Mouse (Mus musculus): ENCODE measurements around the gene Gse1.

The Gse1 gene

DNA sequence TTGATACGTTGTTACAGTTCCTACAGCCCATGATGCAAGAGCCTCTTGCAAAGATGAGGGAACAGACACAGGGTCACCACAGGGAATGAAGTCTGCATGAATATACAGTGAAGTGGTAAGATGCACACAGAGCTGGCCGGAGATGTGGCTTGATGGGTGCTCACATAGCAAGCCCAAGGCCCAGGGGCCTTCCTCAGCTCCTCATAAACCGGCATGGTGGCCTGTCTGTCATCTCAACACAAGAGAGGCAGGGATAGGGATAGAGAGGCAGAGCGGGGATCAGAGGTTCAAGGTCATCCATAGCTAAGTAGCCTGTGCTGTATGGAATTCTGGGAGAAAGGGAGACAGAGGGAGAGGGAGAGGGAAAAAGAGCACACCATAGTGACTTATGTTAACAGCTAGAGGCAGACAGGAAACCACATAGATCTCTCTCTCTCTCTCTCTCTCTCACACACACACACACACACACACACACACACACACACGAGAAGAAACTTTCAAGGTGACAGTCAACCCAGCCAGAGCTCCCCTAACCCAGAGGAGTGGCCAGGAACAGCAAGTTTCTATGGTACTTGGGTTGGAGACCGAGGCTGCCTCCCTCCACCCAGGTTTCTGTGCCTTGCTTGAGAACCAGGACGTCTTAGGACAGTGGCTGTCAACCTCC lies 175.5 kb downstream of the Gse1 start:
- no peak for DNase-seq (ENCODE audit: low spot score)

DNA sequence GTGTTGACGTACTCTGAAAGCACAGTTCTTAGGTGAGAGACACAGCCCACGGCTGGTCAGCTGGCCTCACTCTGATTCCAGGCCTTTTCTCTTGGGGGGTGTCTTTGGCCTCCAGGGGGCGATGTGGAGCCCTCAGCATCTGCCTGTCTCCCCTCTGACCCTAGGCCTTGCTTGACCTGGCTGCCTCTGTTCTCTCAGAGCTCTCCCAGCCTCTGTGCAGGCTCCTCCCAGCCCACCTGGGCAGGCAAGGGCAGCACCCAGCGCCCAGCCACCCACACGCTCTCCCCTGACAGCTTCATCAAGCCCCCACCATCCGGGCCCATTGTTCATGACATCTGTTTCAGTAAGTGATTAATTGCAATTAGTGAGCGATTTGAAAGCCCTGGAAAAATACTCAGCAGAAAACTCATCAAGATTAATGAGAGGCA lies 176.4 kb downstream of the Gse1 start:
- no peak for DNase-seq (ENCODE audit: low spot score)

DNA sequence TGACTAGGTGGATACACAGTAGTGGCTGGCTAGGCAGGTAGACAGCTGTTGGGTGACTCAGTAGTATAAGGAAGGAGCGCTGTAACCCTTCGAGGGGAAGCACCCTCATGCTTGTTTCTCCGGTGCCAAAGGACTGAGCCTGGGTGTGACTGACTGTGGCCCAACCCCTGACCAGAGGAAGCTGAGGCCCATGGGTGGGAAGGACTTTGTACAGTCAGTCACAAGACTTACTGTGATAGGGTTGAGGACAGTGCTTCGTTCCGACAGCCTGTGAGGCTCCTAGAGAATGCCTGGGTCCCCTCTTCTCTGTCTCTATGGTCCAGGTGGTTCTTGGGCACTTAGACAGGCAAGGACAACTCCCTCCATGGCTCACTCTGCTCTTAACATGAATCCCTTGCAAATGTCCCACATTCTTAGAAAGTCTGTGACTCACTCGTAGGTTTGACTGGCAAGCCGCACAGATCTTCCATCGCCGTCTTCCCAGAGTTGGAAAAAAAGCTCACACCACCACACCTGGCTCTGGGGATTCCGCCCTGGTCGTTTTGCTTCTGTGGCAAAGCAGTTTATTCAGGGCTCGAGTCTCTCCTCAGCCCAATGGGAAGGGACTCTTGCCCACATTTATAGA lies 177.9 kb downstream of the Gse1 start:
- DNase-seq (ENCODE audit: low spot score) = no peak

DNA sequence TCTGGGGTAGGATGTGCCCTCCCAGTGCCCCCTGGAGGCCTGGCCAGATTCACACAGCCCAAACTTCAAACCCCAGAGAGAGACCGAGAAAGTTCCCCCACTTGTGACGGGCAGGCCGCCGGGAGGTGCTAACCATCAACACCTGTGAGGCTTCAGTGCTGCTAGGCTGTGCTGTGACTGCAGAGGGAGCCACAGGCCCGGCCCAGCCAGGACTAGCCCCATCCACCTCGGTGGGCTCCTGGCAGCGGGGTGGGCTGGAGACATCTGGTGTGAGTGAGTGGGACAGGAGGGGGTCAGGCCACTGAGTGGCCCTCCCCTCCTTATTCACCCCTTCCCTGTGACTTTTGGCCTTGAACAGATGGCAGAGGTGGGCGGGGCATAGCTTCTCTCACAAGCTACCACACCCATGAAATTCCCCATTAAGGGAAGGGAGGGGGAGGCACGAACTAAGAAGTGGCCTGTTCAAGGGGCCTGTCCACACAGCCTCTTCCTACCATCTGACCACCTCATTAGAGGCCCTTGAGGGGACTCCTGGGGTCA lies 179.5 kb downstream of the Gse1 start:
- DNase-seq (ENCODE audit: low spot score) = no peak

DNA sequence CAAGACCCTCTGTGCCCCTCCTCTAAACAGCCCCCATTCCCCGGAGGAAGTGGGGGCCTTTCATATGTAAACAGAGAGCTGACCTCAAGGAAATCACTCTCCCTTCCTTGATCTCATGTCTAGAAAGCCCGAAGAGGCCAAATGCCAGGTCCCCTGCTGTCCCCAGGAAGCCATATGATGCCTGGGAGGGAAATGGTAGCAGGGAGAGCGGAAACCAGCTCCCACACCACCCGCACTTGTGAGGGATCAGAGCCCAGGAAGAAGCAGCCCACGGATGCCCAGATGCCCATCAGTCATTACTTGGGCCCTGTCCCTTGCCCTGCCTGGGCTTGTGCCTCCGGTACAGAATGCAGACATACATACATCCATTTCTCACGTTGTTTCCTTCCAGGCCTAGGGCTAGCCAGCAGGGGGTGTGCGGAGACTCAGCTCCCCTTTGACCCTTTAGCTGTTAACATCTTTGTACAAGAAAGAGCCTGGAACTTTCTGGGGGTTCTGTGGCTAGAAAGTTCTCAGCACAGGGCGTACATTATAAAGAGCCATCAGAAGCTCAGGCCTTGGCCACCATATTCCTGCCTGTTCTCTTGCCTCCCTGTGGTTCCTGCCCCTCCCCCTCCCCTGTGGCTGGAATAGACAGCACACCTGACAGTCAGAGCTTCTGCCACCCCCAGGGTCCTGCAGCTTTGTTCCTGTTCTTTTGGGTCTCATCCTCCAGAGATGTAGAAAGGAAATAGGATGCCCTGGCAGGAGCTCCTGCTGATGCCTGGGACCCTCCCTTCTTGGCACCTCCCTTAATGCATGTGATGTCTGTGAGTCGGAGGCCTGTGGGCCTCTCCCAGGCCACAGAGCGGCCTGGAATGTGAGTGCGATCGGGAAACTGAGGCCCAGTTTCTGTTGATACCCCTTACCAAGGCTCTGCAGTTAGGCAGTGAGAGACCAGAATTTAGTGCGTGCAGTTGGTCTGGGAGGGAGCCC lies 180.3 kb downstream of the Gse1 start:
- no peak for DNase-seq (ENCODE audit: low spot score)

DNA sequence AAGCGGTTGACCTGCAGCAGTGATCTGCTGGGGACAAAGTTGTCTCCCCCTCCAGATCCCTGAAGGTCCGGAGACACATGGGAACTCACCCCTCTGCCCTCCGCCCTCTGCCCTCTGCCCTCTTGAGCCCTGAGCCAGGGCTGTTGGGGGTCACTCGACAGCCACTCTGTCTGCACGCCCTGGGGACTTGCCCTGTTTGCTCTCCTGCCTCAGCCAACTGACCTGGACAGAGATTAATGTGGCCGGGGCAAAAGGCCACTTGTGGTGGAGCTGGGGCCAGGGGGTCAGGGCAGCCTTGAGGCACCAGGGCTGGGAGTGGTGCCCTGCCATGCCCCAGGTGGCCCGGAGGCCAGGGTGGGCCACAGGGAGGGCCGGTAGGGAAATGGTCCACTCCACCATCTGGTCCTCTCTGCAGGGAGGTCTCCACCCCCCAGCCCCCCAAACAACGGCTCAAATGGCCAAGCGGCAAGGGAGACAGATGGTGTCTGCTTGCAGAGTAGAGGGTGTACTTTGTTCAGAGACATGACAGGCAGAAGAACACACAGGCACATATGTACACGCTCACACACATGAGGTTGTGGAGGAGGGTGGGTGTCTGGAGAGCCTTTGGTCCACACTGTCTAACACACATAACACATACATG lies 181.2 kb downstream of the Gse1 start:
- no peak for DNase-seq (ENCODE audit: low spot score)

DNA sequence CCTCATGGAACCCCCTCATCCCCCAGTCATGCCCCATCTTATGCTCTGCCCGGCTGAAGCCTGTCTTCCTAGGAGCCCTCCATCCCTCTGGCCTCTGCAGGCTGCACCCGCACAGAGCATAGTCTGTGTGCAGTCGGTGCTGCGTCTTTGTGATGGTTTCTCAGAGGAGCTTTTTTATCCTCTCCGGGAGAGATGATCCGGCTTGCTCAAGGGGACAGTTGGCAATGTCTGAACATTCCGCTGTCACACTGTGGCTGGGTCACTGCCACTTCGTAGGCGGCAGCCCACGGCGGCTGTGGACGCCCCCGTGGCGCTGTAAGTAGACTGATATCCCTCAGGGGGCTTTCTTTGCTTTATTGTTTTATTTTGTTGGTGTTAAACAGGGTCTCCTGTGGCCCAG lies 182.8 kb downstream of the Gse1 start:
- DNase-seq (ENCODE audit: low spot score) = no peak

DNA sequence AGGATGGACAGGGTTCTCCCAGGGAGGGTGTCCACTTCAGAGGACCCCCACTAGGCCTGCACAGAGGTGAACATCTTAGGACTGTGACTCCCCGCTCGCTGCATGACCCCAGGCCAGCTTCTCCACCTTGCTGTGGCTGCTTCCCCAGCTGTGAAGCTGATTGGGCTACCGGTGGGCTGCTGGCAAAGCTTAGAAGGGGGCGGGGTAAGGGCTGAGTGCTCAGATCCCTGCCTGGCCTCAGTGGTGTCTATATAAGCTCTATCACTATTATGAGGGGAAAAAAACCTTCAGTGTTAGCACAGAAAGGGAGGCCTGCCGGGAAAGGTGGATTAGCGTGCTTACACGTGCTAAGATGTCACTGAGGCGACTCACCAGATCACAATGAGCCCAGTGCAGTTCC lies 183.6 kb downstream of the Gse1 start:
- no peak for DNase-seq (ENCODE audit: low spot score)

DNA sequence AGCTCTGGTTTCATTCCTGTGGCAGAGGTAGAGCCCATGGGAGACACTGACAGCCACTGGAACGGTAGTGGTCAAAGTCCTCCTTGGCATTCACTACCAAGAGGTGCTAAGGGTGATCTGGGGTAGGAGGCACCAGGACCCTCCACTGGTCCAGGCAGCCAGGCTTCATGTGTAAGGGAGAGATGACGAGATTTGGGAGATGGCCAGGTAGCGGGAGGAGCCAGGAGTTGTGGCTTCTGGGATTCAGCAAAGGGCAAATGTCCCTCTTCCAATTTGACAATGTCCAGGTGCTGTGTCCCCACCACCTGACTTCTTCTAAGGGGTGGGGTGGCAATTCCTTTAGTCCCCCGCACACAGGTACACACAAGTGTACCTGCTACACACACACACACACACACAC lies 184.1 kb downstream of the Gse1 start:
- no peak for DNase-seq (ENCODE audit: low spot score)

DNA sequence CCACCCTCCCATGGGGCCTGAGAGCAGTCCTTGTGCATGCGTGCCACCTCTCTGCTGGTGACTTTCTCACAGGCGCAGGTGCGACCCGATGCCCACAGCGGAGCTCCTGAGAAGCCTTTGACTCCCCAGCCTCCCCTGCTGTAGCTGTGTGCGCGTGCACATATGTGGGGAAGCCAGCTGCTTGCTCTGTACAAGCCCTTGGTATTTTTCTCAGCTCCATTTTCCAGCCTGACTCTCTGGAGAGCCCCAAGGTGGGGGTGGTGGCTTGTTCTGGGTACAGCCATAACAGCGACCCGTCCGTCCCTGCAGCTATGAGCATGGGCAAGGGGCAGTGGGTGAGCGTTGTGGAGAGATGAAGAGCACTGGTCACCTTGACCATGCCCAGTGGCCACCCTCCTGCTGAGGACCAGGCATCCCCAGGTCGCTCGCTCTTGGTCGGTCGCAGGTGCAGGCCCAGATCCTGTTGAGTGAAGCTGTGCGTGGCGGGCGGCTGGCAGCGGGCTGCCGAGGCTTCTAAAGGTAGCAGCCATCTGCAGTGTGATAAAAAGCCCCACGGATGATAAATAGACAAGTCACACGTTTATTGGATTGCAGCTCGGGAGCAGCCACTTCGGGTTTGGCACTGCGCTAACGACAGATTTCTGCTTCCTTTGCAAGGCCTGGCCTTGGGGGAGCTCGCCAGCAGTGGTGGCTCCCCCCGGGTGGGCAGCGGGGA lies 184.8 kb downstream of the Gse1 start:
- DNase-seq (ENCODE audit: low spot score) = no peak

DNA sequence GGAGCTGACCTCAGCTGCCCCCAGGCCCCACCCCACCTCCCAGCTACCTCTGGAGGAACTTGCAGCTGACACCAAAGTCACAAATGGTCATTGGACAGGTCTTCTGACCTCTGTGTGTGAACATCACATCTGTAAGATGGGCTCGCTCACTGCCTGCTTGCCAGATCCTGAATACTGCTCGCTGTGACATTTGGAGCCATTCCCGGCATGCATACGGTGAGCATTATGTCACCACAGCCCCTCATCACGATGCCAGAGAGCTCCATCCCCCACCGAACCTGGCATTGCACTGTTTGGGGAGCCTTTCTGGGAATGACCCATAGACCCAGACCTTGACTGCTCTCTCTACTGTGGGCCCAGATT lies 185.4 kb downstream of the Gse1 start:
- no peak for DNase-seq (ENCODE audit: low spot score)

DNA sequence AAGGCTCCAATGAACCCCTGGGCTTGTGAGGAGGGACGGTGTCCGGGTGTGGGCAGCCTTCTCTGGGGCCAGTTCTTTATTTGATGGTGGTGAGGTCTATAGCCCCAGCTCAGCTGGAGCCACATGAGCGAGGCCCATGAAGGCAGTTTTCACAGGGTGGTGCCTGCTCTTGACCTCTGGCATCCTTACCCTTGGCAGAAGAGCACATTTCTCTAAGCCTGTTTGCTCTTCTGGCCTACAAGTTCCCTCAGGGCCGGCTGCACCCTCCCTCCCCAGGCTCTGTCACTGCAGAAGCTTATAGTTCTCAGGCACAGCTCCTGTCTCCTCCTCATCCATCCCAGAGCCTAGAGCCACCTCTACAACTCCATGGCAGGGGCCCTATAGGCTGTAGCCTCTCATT lies 186.0 kb downstream of the Gse1 start:
- peak; percentile 68 for DNase-seq (ENCODE audit: low spot score)

DNA sequence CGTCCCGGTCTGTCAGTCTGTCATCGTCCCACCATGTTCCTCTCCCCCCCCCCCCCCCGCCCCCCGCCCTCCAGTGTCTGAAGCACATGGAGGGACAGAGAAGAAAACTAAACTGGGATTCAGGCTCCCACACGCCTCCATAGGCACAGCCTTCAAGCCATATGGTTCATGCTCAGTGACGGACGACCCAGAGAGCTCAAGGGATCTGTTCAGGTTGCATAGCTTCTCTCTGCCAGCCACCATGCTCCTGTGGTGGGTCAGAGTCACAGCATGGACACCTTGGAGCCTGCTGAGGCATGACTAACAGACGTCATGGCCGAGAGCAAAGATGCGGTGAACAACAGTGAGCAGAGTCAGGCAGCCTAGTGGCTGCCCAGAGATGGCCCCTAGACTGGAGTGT lies 187.2 kb downstream of the Gse1 start:
- DNase-seq (ENCODE audit: low spot score) = no peak

DNA sequence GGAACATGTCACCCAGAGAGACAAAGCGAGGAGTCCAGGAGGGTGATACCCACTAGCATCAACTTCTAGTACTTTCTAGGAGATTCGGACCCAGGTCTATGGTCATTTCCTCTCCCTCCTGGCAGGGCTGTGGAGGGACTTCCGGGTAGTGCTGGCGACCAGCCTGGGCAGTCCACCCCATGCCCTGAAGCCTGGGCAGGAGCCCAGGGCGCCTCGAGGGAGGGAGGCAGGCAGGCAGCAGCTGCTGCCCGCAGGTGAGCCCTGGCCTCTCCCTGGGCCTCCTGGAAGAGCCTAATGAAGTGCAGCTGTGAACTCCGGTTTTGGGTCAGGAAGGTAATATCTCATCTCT lies 187.9 kb downstream of the Gse1 start:
- no peak for DNase-seq (ENCODE audit: low spot score)

DNA sequence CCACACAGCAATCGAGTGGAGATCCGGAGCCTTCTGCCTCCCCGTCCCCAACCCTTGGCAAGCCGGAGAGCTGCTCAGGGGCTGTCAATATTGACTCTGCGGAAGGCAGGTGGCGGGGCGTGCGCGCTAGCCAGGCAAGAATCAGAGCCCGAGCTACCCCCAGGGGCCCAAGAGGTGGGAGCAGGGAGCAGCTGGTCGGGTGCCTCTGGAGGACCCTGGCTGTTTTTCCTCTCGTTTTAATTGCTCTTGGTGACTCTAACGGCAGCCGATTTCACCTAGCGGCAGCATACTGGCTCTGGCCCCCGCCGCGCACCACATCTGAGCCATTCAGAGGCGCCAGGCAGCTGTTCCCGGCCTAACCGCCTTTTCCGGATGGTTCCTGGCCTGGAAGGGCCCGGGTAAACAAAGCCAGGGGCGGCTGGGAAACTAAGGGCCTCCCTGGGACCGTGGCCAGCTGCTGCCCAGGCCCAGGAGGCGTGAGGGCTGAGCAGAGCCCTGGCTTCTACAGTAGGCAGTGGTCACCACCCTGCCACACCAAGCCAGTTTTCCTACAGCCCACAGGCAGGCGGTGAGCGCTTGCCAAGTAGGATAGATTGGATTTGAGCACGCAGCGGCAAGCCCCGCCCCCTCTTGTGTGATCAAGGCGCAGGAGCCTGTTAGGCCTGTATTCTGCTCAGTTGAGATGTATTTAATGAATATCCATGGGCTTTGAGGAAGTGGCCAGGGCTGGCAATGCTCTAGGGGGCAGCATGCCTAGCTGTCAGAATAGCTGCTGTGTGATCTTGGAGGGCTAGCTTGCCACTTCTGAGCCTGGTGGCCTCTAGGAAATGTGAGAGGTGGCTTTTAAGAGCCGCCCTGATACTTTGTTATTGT lies 188.5 kb downstream of the Gse1 start:
- DNase-seq (ENCODE audit: low spot score) = peak; percentile 57

DNA sequence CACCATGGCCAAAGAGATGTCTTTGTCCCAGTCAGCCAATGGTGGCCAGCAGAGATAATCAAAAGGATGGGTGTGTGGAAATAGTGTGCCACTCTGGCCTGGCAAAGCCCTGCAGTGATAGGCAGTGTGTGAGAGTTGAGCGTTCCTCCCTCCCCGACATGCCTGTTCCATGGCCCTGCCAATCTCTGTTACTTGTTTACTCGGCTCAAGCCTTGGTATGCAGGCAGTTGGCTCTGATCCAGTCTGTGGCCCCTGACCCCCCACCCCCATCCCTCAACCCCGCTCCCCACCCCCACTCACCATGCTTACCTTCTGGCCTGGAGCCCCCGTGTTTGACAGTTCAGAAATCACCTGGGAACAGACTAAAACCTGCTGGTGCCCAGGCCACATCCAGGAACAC lies 189.9 kb downstream of the Gse1 start:
- peak; percentile 61 for DNase-seq (ENCODE audit: low spot score)

DNA sequence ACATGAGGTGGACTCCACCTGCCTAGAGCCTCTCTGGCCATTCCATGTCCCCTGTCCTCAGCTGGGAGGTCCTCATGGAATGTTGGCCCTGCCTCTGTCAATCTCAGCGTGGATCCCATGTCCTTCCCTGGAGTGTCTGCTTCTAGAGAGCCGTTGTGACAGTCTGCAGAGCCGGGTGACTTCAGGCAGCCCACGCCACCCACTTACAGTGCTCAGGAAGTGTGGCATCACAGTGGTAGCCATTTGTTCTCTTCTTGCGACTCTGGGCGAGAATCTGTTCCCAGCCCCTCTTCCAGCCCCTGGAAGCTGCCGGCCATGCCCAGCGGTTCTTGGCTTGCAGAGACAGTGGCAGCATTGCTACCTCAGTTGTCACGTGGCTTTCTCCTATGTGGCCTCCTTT lies 191.4 kb downstream of the Gse1 start:
- no peak for DNase-seq (ENCODE audit: low spot score)

DNA sequence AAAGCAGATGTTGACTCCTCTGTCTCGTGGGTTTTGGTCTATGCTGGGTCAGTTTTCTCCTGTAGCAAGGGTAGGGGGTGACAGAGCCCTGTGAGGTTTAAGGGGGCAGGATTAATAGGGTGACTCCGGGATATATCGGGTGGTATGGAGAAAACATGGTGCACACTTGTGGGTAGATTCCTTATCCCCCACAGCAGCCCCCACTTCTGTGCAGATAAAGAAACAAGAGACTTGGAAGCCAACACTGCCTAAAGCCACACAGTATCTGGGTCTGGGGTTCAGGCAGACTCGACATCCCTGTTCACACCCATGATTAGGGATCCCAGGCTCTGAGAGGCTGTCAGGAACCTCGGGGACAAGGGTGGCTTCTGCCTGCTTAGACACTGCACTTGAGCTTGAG lies 192.0 kb downstream of the Gse1 start:
- DNase-seq (ENCODE audit: low spot score) = no peak

DNA sequence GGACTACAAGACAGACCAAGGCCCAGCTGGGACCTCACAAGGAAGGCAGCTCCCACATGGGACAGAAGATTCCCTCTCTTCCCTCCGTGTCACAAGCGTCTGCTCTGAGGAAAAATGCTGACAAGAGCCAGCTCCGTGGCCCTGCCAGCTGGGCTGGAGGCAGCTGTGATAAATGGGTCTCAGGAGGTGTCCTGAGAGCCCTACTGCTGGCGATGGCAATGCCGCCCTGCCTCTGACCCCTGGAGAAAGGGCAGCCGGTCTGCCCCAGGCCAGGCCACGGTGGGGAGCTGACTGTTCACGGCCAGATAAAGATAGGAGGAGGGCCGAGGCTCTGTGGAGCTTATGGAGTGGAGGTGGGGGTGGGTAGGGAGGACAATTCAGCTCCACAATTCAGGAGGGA lies 193.4 kb downstream of the Gse1 start:
- DNase-seq (ENCODE audit: low spot score) = peak; percentile 83

DNA sequence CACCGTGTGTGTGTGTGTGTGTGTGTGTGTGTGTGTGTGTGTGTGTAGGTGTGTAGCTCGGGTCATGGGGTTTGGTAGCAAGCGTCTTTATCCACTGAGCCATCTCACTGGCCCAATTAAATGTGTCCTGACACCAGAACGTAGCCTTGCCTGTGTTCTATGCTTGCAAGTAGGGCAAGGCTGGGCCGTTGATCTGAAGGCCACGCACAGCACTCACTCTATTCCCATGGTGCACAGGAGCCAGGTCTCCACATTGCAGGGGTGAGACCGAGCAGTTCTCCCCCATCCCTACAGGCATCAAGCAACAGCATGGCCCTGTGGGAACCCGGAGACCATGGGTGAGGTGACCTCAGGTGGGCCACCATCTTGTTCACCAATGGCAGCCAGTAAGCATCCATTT lies 194.0 kb downstream of the Gse1 start:
- no peak for DNase-seq (ENCODE audit: low spot score)

DNA sequence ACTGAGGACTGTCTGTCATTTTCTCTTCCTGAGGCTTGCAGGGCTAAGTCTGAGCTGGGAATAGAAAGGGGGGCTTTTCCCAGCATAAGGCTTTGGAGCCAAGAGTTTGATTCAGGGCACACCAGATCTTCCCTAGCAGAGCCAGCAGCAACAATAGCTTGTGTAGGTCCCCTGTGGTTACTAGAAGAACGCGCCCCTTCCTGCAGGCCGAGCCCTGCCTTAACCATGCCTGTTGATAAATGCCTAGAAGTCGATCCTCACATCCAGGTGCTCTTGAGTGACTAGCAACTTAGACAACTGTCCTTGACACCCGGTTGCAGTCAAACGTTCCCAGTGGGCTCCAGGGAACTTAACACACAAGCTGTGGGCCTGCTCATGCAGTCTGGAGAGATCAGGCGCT lies 195.3 kb downstream of the Gse1 start:
- DNase-seq (ENCODE audit: low spot score) = no peak
